Mouse (Mus musculus): ENCODE measurements around the gene Arpc2.

The Arpc2 gene

GRCm38 (mm10) chr1:74302229-74302628, 66.3 kb downstream of the Arpc2 start:
- DNase-seq (ENCODE audit: low read depth, low spot score), result no peak

- DNase-seq (ENCODE audit: low read depth, low spot score), result no peak
These were observed 67.0 kb downstream of the Arpc2 start for GRCm38 (mm10) chr1:74302835-74303234.

- DNase-seq (ENCODE audit: low read depth, low spot score), result peak; percentile 30
These were observed 67.8 kb downstream of the Arpc2 start for GRCm38 (mm10) chr1:74303509-74304338.

- no peak for DNase-seq (ENCODE audit: low read depth, low spot score)
These were observed 68.5 kb downstream of the Arpc2 start for GRCm38 (mm10) chr1:74304339-74304790.

GRCm38 (mm10) chr1:74304946-74305345, 69.1 kb downstream of the Arpc2 start:
- DNase-seq (ENCODE audit: low read depth, low spot score), result no peak

- DNase-seq (ENCODE audit: low read depth, low spot score), result no peak
These were observed 69.6 kb downstream of the Arpc2 start, which contains the start of gene Tmbim1 for GRCm38 (mm10) chr1:74305522-74305921. Tmbim1 (minus strand) TSS chr1:74305622.

- DNase-seq (ENCODE audit: low read depth, low spot score), result no peak
These were observed 71.3 kb downstream of the Arpc2 start for GRCm38 (mm10) chr1:74307146-74307545.

- no peak for DNase-seq (ENCODE audit: low read depth, low spot score)
These were observed 72.4 kb downstream of the Arpc2 start for GRCm38 (mm10) chr1:74308001-74308964.

GRCm38 (mm10) chr1:74309767-74310166, 73.9 kb downstream of the Arpc2 start:
- no peak for DNase-seq (ENCODE audit: low read depth, low spot score)

- DNase-seq (ENCODE audit: low read depth, low spot score), result peak; percentile 61
These were observed 77.3 kb downstream of the Arpc2 start for GRCm38 (mm10) chr1:74313049-74313692.

GRCm38 (mm10) chr1:74314796-74315195, 78.9 kb downstream of the Arpc2 start:
- no peak for DNase-seq (ENCODE audit: low read depth, low spot score)

GRCm38 (mm10) chr1:74316114-74316827, 80.4 kb downstream of the Arpc2 start:
- no peak for DNase-seq (ENCODE audit: low read depth, low spot score)
